In the genomic region with DNA sequence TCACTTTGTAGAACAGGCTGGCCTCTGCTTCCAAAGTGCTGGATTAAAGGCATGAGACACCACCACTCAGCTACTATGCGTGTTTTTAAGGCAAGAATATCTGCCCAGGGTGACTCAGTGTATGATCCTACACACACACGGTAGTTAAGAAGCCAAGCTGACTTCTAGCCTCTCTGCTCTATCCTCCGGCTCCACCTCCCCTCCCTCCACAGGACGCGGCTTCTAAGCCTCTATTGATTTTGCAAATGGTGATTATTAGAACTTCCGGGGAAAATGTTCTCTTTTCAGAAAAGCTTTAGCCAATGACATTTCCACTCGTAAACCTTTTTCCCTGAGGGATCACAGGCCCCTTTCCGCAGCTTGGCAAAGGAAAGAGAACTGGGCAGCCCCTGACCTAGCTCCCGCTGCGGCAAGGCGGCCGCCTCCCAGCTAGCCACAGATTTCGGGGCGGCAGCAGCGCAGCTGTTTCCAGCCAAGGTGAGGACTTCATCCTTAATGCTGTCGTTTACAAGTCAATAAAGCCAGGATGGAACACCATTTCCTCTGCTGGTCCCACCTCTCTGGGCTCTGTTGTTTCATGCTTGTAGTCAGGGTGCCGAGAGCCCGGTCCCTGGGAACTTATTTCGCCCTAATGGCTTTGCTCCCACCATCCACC, we compare ENCODE assay signal across 11 mouse cellular contexts.
DNase-seq lines count a peak whose midpoint lies in the region; ATAC-seq lines count a peak whose summit lies in the region.
"Had no signal": no experiment of that assay in that cellular context is flagged by ENCODE, and none has a peak within 500 bp of the region (broad histone marks: within the 10 kb centered on the region; RNA-seq: fewer than 3 reads in every experiment).

No protein-coding gene starts in this region.

- peak overlapping the region; percentile 57 for H3K9ac ChIP-seq in heart, embryonic 12.5 days
- H3K9ac ChIP-seq in intestine, embryonic 14.5 days (ENCODE audit: low read length), result peak overlapping the region; percentile 41; the same call in 1 of the 2 replicates
- peak overlapping the region; percentile 43; the same call in 1 of the 2 replicates for H3K9ac ChIP-seq in midbrain, embryonic 16.5 days (ENCODE audit: low read depth, low read length)

- peaks cover 27% of the 10 kb centered on the region for H3K4me1 ChIP-seq in heart, embryonic 12.5 days (replicated peaks)
- H3K4me1 ChIP-seq in embryonic facial prominence, embryonic 10.5 days, result peaks cover 73% of the 10 kb centered on the region
- peaks cover 15% of the 10 kb centered on the region; the same call in 1 of the 2 replicates for H3K4me1 ChIP-seq in intestine, embryonic 14.5 days (replicated peaks; ENCODE audit: control insufficient read depth, insufficient read depth, low read length)
- H3K4me1 ChIP-seq in midbrain, embryonic 16.5 days (ENCODE audit: control insufficient read depth, insufficient read depth, low read length), result peaks cover 20% of the 10 kb centered on the region

- 6% methylated on average over 19 of the region's 19 CpGs for WGBS in heart, embryonic 12.5 days
- WGBS in embryonic facial prominence, embryonic 10.5 days, result 6% methylated on average over 19 of the region's 19 CpGs
- WGBS in intestine, embryonic 14.5 days, result 8% methylated on average over 19 of the region's 19 CpGs
- WGBS in midbrain, embryonic 16.5 days, result 3% methylated on average over 19 of the region's 19 CpGs

- DNase-seq in heart, adult 8-10 months (ENCODE audit: low spot score), result no peak
- peak; percentile 45 for DNase-seq in embryonic facial prominence, embryonic 10.5 days (ENCODE audit: low spot score)
- no peak for DNase-seq in intestine, embryonic 14.5 days (ENCODE audit: low spot score)
- DNase-seq in natural killer cell, adult 2 months (ENCODE audit: low spot score in 2 of 2), result no peak
- DNase-seq in right cerebral cortex, postnatal 10 days (ENCODE audit: low spot score in 2 of 2), result no peak
- no peak for DNase-seq in thymus, adult 18-20 months
- DNase-seq: B cell, adult 2 months; gastrocnemius, postnatal 25 days; lung, adult 2 months had no signal

- H3K27ac ChIP-seq in heart, embryonic 12.5 days (ENCODE audit: poor library complexity, severe bottlenecking), result no peak overlapping the region
- peak overlapping the region; percentile 58 for H3K27ac ChIP-seq in embryonic facial prominence, embryonic 10.5 days (replicated peaks)
- peak overlapping the region; percentile 77 for H3K27ac ChIP-seq in intestine, embryonic 14.5 days (ENCODE audit: low read depth)
- no peak overlapping the region for H3K27ac ChIP-seq in midbrain, embryonic 16.5 days (ENCODE audit: low read length)

- peak overlapping the region; percentile 36 for H3K4me3 ChIP-seq in heart, embryonic 12.5 days
- peak overlapping the region; percentile 40 for H3K4me3 ChIP-seq in embryonic facial prominence, embryonic 10.5 days
- peak overlapping the region; percentile 20 for H3K4me3 ChIP-seq in intestine, embryonic 14.5 days (ENCODE audit: low read depth, low read length)
- H3K4me3 ChIP-seq in midbrain, embryonic 16.5 days (ENCODE audit: low read depth, low read length), result peak overlapping the region; percentile 11; the same call in 1 of the 2 replicates

- H3K4me2 ChIP-seq in heart, embryonic 12.5 days, result peak overlapping the region; percentile 76
- peak overlapping the region; percentile 50 for H3K4me2 ChIP-seq in intestine, embryonic 14.5 days (ENCODE audit: low read length)
- H3K4me2 ChIP-seq in midbrain, embryonic 16.5 days (ENCODE audit: low read length), result peak overlapping the region; percentile 44

- H3K36me3 ChIP-seq in heart, embryonic 12.5 days, result no peaks in the 10 kb centered on the region
- no peaks in the 10 kb centered on the region for H3K36me3 ChIP-seq in embryonic facial prominence, embryonic 10.5 days (replicated peaks)
- no peaks in the 10 kb centered on the region for H3K36me3 ChIP-seq in intestine, embryonic 14.5 days (ENCODE audit: control insufficient read depth, insufficient read depth, low read length)
- H3K36me3 ChIP-seq in midbrain, embryonic 16.5 days (ENCODE audit: control insufficient read depth, insufficient read depth, low read length), result no peaks in the 10 kb centered on the region

- no peaks in the 10 kb centered on the region for H3K27me3 ChIP-seq in heart, embryonic 12.5 days (replicated peaks)
- H3K27me3 ChIP-seq in embryonic facial prominence, embryonic 10.5 days (replicated peaks; ENCODE audit: low read depth, poor library complexity, severe bottlenecking), result peaks cover 29% of the 10 kb centered on the region
- H3K27me3 ChIP-seq in intestine, embryonic 14.5 days (replicated peaks; ENCODE audit: control insufficient read depth, insufficient read depth, low read length), result 0 out of 2 replicates have a peak, but pooled peaks cover 2% of the 10 kb centered on the region
- no peaks in the 10 kb centered on the region; the same call in 1 of the 2 replicates for H3K27me3 ChIP-seq in midbrain, embryonic 16.5 days (ENCODE audit: control insufficient read depth, insufficient read depth, low read depth, low read length)

- no peaks in the 10 kb centered on the region for H3K9me3 ChIP-seq in heart, embryonic 12.5 days (replicated peaks)
- H3K9me3 ChIP-seq in embryonic facial prominence, embryonic 10.5 days, result no peaks in the 10 kb centered on the region
- H3K9me3 ChIP-seq in intestine, embryonic 14.5 days (ENCODE audit: control insufficient read depth, low read length), result no peaks in the 10 kb centered on the region
- H3K9me3 ChIP-seq in midbrain, embryonic 16.5 days (replicated peaks; ENCODE audit: control insufficient read depth, low read length, poor library complexity, severe bottlenecking), result no peaks in the 10 kb centered on the region

- no peak for ATAC-seq in heart, embryonic 12.5 days (ENCODE audit: insufficient number of reproducible peaks, low FRiP score)
- ATAC-seq in intestine, embryonic 14.5 days (replicated peaks; ENCODE audit: low FRiP score, low TSS enrichment, low read depth), result peak; percentile 69
- no peak for ATAC-seq in midbrain, embryonic 16.5 days

Comparison
In these comparisons a context has a peak if more than half of its experiments do, and no peak if none do; other contexts are left out.
1. H3K27ac ChIP-seq: peak in embryonic facial prominence, embryonic 10.5 days (single experiment) and intestine, embryonic 14.5 days (single experiment); none in heart, embryonic 12.5 days (single experiment) and midbrain, embryonic 16.5 days (single experiment).
2. Peak in every context shown above with its lines, with median percentiles within 50 percentile points of each other: H3K4me2 ChIP-seq, H3K4me3 ChIP-seq and H3K9ac ChIP-seq.